Mouse (Mus musculus) midbrain, embryonic 14.5 days (tissue): ENCODE measurements at regions not wholly inside any gene's neighbourhood (a gene's known extent, or its start where the extent isn't known, plus 50 kb on each side); places are given as distances from the start of the nearest gene placed in this dataset.

Source experiments
- ATAC-seq: fragments of 200-750 bp; cut with Nextera tagmentation; 2 replicates; pipeline ENCODE4 v1.8.0; 2017; ENCODE audit warnings: moderate number of reproducible peaks, moderate library complexity; ENCODE audit not compliant: low FRiP score, low TSS enrichment
- DNase-seq: peaks from one replicate; pipeline ENCODE4 v3.0.0-alpha.2; 2015
- H3K27ac ChIP-seq: fragments of 300-500 bp; sonication (generic); replicated peaks from 2 replicates; pipeline ENCODE4 v1.5.1; 2014; ENCODE audit warnings: mild to moderate bottlenecking, low read depth, low read length, moderate library complexity
- H3K27me3 ChIP-seq: fragments of 300-500 bp; sonication (generic); 2 replicates; pipeline ENCODE4 v1.6.1; 2014; ENCODE audit warnings: low read length, control low read depth, mixed read lengths; ENCODE audit not compliant: control insufficient read depth, insufficient read depth
- H3K36me3 ChIP-seq: fragments of 300-500 bp; sonication (generic); 2 replicates; pipeline ENCODE4 v1.6.1; 2014; ENCODE audit warnings: low read length, control low read depth; ENCODE audit not compliant: control insufficient read depth, insufficient read depth
- H3K4me1 ChIP-seq: fragments of 300-500 bp; sonication (generic); 2 replicates; pipeline ENCODE4 v1.6.1; 2014; ENCODE audit warnings: mild to moderate bottlenecking, antibody characterized with exemption, low read length, control low read depth; ENCODE audit not compliant: control insufficient read depth, insufficient read depth
- H3K4me2 ChIP-seq: fragments of 300-500 bp; sonication (generic); 2 replicates; pipeline ENCODE4 v1.6.1; 2014; ENCODE audit warnings: mild to moderate bottlenecking, low read length, moderate library complexity
- H3K4me3 ChIP-seq: fragments of 300-500 bp; sonication (generic); replicated peaks from 2 replicates; pipeline ENCODE4 v1.5.1; 2014; ENCODE audit warnings: low read depth, low read length
- H3K9ac ChIP-seq: fragments of 300-500 bp; sonication (generic); replicated peaks from 2 replicates; pipeline ENCODE4 v1.6.1; 2014; ENCODE audit warnings: mild to moderate bottlenecking, low read length, moderate library complexity
- H3K9me3 ChIP-seq: fragments of 300-500 bp; sonication (generic); 2 replicates; pipeline ENCODE4 v1.6.1; 2016; ENCODE audit warnings: low read length, control low read depth, mixed read lengths; ENCODE audit not compliant: control insufficient read depth
- WGBS: fragments of 180-500 bp; shearing (Covaris S2); extraction: QIAGEN DNeasy Blood & Tissue Kit; methylation state at CpG from one replicate; pipeline ENCODE4 v1.1.7; 2014; 5-methylcytosine and 5-hydroxymethylcytosine counted together

DNA sequence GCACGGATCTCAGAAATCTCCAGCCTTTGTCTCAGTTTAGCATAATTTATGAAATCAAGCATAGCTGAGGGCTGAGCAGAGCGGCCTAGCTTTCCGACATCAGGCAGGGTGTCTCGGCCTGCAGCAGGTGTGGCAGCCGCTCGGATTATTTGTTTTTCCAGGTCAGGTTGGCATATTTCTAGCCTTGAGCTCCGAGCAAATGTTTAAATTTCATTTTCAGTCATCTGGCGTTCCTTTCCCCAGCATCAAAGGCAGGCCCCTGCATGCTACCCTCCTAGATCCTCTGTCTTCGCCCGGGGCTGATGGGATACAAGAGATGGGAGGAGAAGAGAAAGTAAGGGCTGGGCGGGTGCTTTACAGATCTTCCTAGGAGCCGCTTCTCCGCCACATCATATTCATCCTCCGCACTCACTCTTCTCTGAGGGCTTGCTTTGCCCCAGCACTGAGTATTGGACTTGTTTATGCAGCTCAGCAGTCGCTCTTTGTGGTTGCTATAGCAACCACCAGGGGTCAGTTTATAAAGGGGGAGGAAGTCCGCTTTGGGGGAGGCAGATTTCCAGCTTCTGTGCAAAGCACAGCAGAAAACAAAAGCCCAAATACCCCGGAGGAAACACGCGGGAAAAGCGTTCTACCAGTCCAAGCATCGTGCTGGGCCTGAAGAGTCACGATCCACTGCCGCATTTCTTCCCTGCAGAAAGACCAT lies 169.0 kb downstream of the Ly86 start:
- peak overlapping the region; percentile 71 for H3K27ac ChIP-seq
- 0 out of 2 replicates have a peak, but pooled peaks cover 4% of the 10 kb centered on the region for H3K27me3 ChIP-seq
- peak overlapping the region; percentile 45 for H3K4me2 ChIP-seq
- ATAC-seq (peak; percentile 76), DNase-seq (peak; percentile 86)
- H3K9ac ChIP-seq, result peak overlapping the region; percentile 43; the same call in 1 of the 2 replicates
- peaks cover 23% of the 10 kb centered on the region for H3K4me1 ChIP-seq
- H3K4me3 ChIP-seq, result no peak overlapping the region; the same call in 1 of the 2 replicates
- no peaks in the 10 kb centered on the region for H3K36me3 ChIP-seq
- H3K9me3 ChIP-seq, result no peaks in the 10 kb centered on the region
- 2% methylated on average over 23 of the region's 23 CpGs for WGBS

DNA sequence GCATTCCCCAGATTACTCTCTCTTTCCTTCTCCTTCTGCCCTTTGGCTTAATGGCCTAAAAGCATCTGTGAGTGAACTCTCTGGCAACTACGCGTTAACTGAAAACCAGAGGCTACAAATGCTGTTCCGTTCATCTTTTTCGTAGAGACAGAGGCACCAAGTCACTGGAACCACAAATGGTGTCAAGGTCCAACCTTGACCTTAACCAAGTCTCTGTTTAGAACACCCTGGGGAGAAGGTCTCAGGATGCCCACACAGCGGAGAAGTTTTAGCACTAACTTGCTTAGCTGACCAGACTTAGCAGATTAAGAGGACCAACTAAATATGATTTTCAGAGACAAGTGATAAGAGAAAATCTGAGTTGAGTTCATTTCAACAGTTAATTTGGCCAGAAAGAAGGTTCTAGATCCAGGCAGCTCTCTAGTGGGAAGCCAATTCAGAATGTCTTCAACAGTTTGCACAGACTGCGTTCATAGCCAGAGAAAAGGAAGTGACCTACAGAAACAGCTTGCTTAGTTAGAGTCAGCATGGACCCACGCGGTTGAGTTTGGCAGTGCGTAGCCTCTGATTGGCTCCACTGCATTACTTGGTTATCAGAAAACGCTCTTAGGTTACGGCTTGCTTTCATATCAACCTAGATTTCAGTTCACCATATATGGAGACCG lies 169.8 kb downstream of the Ly86 start:
- H3K27me3 ChIP-seq, result 0 out of 2 replicates have a peak, but pooled peaks cover 4% of the 10 kb centered on the region
- H3K36me3 ChIP-seq, result no peaks in the 10 kb centered on the region
- DNase-seq (no peak), ATAC-seq (no peak)
- H3K9me3 ChIP-seq, result no peaks in the 10 kb centered on the region
- no peak overlapping the region for H3K4me3 ChIP-seq
- H3K4me2 ChIP-seq, result peak overlapping the region; percentile 45
- peaks cover 16% of the 10 kb centered on the region for H3K4me1 ChIP-seq
- H3K27ac ChIP-seq, result peak overlapping the region; percentile 71
- peak overlapping the region; percentile 43; the same call in 1 of the 2 replicates for H3K9ac ChIP-seq
- 72% methylated on average over 12 of the region's 12 CpGs for WGBS

DNA sequence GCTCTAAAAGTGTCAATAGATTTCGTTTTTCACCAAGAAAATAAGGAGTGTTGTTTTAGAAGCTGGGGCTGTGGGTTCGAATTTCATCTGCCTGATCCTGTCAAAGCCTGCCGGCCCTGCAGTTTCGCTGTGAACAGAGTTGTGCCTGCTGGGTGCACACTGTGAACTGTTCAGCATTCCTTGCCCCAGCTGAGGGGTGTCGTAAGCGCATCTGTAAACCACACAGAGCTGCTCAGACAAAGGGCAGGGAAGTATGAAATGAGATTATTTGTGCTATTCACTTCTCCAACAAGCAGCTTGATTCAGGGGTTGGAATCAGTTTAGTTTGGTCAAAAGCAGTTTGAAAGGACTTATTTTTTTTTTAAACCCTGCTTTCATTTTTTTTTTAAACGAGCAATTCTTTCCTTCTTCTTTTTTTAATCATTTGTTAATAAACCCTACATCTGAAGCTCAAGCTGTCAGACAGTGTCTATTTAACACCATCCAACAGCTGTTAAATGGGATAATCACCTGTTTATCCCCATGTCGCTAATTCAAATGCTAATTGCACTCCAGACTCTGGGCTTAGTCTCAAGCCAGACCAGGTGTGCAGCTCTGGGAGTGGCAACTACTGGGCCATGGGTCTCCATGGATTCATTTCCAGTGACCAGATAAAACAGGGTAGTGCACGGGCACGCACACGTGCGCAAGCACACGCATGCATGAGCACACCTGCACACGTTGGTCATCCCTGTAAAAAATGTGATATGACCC lies 172.2 kb downstream of the Ly86 start:
- H3K4me3 ChIP-seq, result no peak overlapping the region
- no peaks in the 10 kb centered on the region for H3K9me3 ChIP-seq
- no peaks in the 10 kb centered on the region for H3K27me3 ChIP-seq
- DNase-seq, result peak; percentile 60
- peak; percentile 56; the same call in 1 of the 2 replicates for ATAC-seq
- peaks cover 14% of the 10 kb centered on the region; the same call in 1 of the 2 replicates for H3K4me1 ChIP-seq
- 14% methylated on average over 14 of the region's 14 CpGs for WGBS
- no peak overlapping the region for H3K27ac ChIP-seq
- no peak overlapping the region for H3K9ac ChIP-seq
- no peaks in the 10 kb centered on the region for H3K36me3 ChIP-seq
- H3K4me2 ChIP-seq, result no peak overlapping the region

GRCm38 (mm10) chr13:37519948-37520347 lies 174.9 kb downstream of the Ly86 start:
- Histone ChIP-seq H3K36me3 (no peaks in the 10 kb centered on the region), H3K4me1 (no peaks in the 10 kb centered on the region), H3K27ac (no peak overlapping the region), H3K4me3 (no peak overlapping the region), H3K9ac (no peak overlapping the region), H3K9me3 (no peaks in the 10 kb centered on the region), H3K4me2 (no peak overlapping the region), H3K27me3 (no peaks in the 10 kb centered on the region)
- WGBS, result 77% methylated on average over 3 of the region's 3 CpGs
- no peak for ATAC-seq
- no peak for DNase-seq

- no peak overlapping the region for H3K27ac ChIP-seq
- no peak for ATAC-seq
- H3K4me1 ChIP-seq, result no peaks in the 10 kb centered on the region
- H3K9me3 ChIP-seq, result no peaks in the 10 kb centered on the region
- H3K4me3 ChIP-seq, result no peak overlapping the region
- H3K9ac ChIP-seq, result no peak overlapping the region
- no peaks in the 10 kb centered on the region for H3K36me3 ChIP-seq
- DNase-seq, result no peak
- H3K27me3 ChIP-seq, result no peaks in the 10 kb centered on the region
- no peak overlapping the region for H3K4me2 ChIP-seq
- 85% methylated on average over 15 of the region's 15 CpGs for WGBS
Observed at GRCm38 (mm10) chr13:37525097-37525726, 180.2 kb downstream of the Ly86 start.

- Histone ChIP-seq H3K4me3 (no peak overlapping the region), H3K27ac (no peak overlapping the region), H3K4me1 (no peaks in the 10 kb centered on the region), H3K9me3 (no peaks in the 10 kb centered on the region), H3K27me3 (no peaks in the 10 kb centered on the region), H3K4me2 (no peak overlapping the region), H3K9ac (no peak overlapping the region), H3K36me3 (no peaks in the 10 kb centered on the region)
- ATAC-seq (no peak), DNase-seq (no peak)
- WGBS, result 89% methylated on average over 8 of the region's 8 CpGs
Observed at GRCm38 (mm10) chr13:37526102-37526501, 181.1 kb downstream of the Ly86 start.

GRCm38 (mm10) chr13:37528380-37528779 lies 183.4 kb downstream of the Ly86 start:
- Histone ChIP-seq H3K27me3 (no peaks in the 10 kb centered on the region), H3K9me3 (no peaks in the 10 kb centered on the region), H3K27ac (no peak overlapping the region), H3K9ac (no peak overlapping the region), H3K4me3 (no peak overlapping the region), H3K36me3 (no peaks in the 10 kb centered on the region), H3K4me2 (no peak overlapping the region), H3K4me1 (no peaks in the 10 kb centered on the region)
- ATAC-seq (no peak), DNase-seq (no peak)
- WGBS, result 69% methylated on average over 9 of the region's 9 CpGs

DNA sequence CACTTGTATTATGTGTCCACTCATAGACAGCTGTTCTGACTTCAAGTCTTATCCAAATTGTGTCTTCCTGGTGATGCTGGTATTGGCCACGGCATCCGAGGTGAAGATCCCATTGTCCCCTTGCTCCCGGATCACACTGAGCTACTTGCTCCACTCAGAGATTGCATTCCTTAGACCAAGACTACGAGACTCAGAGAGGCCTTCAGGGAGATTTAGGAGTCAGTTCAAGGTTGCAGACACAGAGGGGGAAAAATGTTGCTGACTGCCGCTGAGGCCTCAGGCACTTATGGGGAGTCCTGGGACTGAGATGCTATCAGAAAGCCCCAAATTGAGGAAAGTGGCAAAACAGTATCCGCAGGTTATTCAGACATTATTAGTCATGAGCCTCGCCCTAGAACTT lies 183.9 kb downstream of the Ly86 start:
- Histone ChIP-seq H3K4me1 (no peaks in the 10 kb centered on the region), H3K27me3 (no peaks in the 10 kb centered on the region), H3K27ac (no peak overlapping the region), H3K9ac (no peak overlapping the region), H3K36me3 (no peaks in the 10 kb centered on the region), H3K9me3 (no peaks in the 10 kb centered on the region), H3K4me3 (no peak overlapping the region), H3K4me2 (no peak overlapping the region)
- WGBS, result 79% methylated on average over 7 of the region's 7 CpGs
- ATAC-seq (no peak), DNase-seq (no peak)
